Mouse (Mus musculus) CH12.LX (cell line): Measurements from ENCODE around the gene Gm28048. TPM values are rescaled to one million over a fixed set of nuclear protein-coding genes. Genes with fewer than 3 reads are reported as not detected.

Source experiments
- DNase-seq: peaks from one replicate; pipeline ENCODE4 v3.0.0-alpha.2; 2013; ENCODE audit errors: extremely low read depth
- H3K27ac ChIP-seq: 2 replicates; pipeline ENCODE4 v1.5.1; 2012; ENCODE audit warnings: low read depth, mild to moderate bottlenecking, control low read depth, moderate library complexity; ENCODE audit not compliant: insufficient read depth
- H3K27me3 ChIP-seq: replicated peaks from 2 replicates; pipeline ENCODE3; 2012; ENCODE audit warnings: inconsistent platforms
- H3K36me3 ChIP-seq, 2 experiments: replicated peaks in 1 of 2; 2 replicates each; pipeline versions ENCODE3 to v1.6.1; 2012; ENCODE audit warnings: inconsistent platforms in 1 of 2, low read length in 1 of 2, mild to moderate bottlenecking in 1 of 2, mixed read lengths in 1 of 2, moderate library complexity in 1 of 2; ENCODE audit not compliant: control insufficient read depth in 1 of 2, insufficient read depth in 1 of 2
- H3K4me1 ChIP-seq, 2 experiments: 2 replicates each; pipeline ENCODE4 v1.6.1; 2012; ENCODE audit warnings: inconsistent platforms in 1 of 2, moderate library complexity in 1 of 2; ENCODE audit not compliant: insufficient read depth in 2 of 2, control insufficient read depth in 1 of 2
- H3K4me2 ChIP-seq: 2 replicates; pipeline ENCODE4 v1.6.1; 2012; ENCODE audit warnings: low read depth, mild to moderate bottlenecking, control low read depth; ENCODE audit not compliant: poor library complexity, insufficient read depth, severe bottlenecking
- H3K4me3 ChIP-seq, 3 experiments: fragments of 150-350 bp in 1 of 3; sonication (generic) in 1 of 3; replicated peaks in 1 of 3; 2 replicates each; pipeline versions ENCODE3 to v1.5.1; 2011 to 2012; ENCODE audit warnings: low read depth in 2 of 3, low read length in 2 of 3, mild to moderate bottlenecking in 2 of 3, moderate library complexity in 2 of 3, control low read depth in 1 of 3, improper control_type of control experiment in 1 of 3, inconsistent platforms in 1 of 3, mixed read lengths in 1 of 3; ENCODE audit not compliant: poor library complexity in 1 of 3
- H3K79me2 ChIP-seq: replicated peaks from 2 replicates; pipeline ENCODE4 v1.6.1; 2012; ENCODE audit warnings: mild to moderate bottlenecking, moderate library complexity; ENCODE audit not compliant: control insufficient read depth, poor library complexity, insufficient read depth, severe bottlenecking; ENCODE audit errors: extremely low read depth
- H3K9ac ChIP-seq: 2 replicates; pipeline ENCODE4 v1.6.1; 2012; ENCODE audit warnings: low read depth, mild to moderate bottlenecking, control low read depth, moderate library complexity; ENCODE audit not compliant: insufficient read depth
- H3K9me3 ChIP-seq: replicated peaks from 2 replicates; pipeline ENCODE3; 2012; ENCODE audit warnings: low read length, inconsistent platforms, mixed read lengths
- CHD1 ChIP-seq: IDR thresholded peaks from 2 replicates; pipeline ENCODE4 v1.6.1; 2012; ENCODE audit warnings: low read depth, low read length, improper control_type of control experiment, inconsistent platforms
- CTCF ChIP-seq, 2 experiments: IDR thresholded peaks in 1 of 2; conservative IDR thresholded peaks in 1 of 2; 2 replicates each; pipeline ENCODE4 v1.5.1; 2011 to 2012; ENCODE audit warnings: low read depth in 2 of 2, low read length in 2 of 2, improper control_type of control experiment in 1 of 2, inconsistent platforms in 1 of 2, mild to moderate bottlenecking in 1 of 2, moderate library complexity in 1 of 2
- E2F4 ChIP-seq: IDR thresholded peaks from 2 replicates; pipeline ENCODE4 v1.6.1; 2011; ENCODE audit warnings: low read depth, low read length, improper control_type of control experiment; ENCODE audit not compliant: insufficient replicate concordance
- ELF1 ChIP-seq: IDR thresholded peaks from 2 replicates; pipeline ENCODE4 v1.6.1; 2014; ENCODE audit warnings: low read depth, mild to moderate bottlenecking, inconsistent platforms, low read length, improper control_type of control experiment
- MAX ChIP-seq: IDR thresholded peaks from 2 replicates; pipeline ENCODE4 v1.6.1; 2011; ENCODE audit warnings: low read length, improper control_type of control experiment
- MYC ChIP-seq: IDR thresholded peaks from 2 replicates; pipeline ENCODE4 v1.6.1; 2011; ENCODE audit warnings: low read depth, mild to moderate bottlenecking, improper control_type of control experiment, low read length
- PAX5 ChIP-seq: IDR thresholded peaks from 2 replicates; pipeline ENCODE4 v1.6.1; 2012; ENCODE audit warnings: low read length, inconsistent platforms, mixed read lengths
- RAD21 ChIP-seq: IDR thresholded peaks from 2 replicates; pipeline ENCODE4 v1.6.1; 2011; ENCODE audit warnings: low read depth, mild to moderate bottlenecking, low read length, improper control_type of control experiment, moderate library complexity
- RCOR1 ChIP-seq: conservative IDR thresholded peaks from 2 replicates; pipeline ENCODE4 v1.6.1; 2012; ENCODE audit warnings: low read depth, mild to moderate bottlenecking, inconsistent platforms, low read length, improper control_type of control experiment
- SMC3 ChIP-seq: IDR thresholded peaks from 2 replicates; pipeline ENCODE4 v1.6.1; 2011; ENCODE audit warnings: low read depth, low read length, improper control_type of control experiment
- TCF12 ChIP-seq: IDR thresholded peaks from 2 replicates; pipeline ENCODE4 v1.6.1; 2014; ENCODE audit warnings: low read depth, mild to moderate bottlenecking, inconsistent platforms, low read length, improper control_type of control experiment
- UBTF ChIP-seq: IDR thresholded peaks from 2 replicates; pipeline ENCODE4 v1.6.1; 2012; ENCODE audit warnings: low read depth, mild to moderate bottlenecking, inconsistent platforms, low read length, improper control_type of control experiment, moderate library complexity
- ZC3H11A ChIP-seq: IDR thresholded peaks from 2 replicates; pipeline ENCODE4 v1.6.1; 2012; ENCODE audit warnings: low read depth, mild to moderate bottlenecking, inconsistent platforms, low read length, improper control_type of control experiment
- ZMIZ1 ChIP-seq: IDR thresholded peaks from 2 replicates; pipeline ENCODE4 v1.6.1; 2012; ENCODE audit warnings: low read depth, mild to moderate bottlenecking, inconsistent platforms, low read length, improper control_type of control experiment
- ZNF384 ChIP-seq: IDR thresholded peaks from 2 replicates; pipeline ENCODE4 v1.6.1; 2012; ENCODE audit warnings: low read depth, low read length, improper control_type of control experiment, inconsistent platforms
- dilution Hi-C: fragments of 300-500 bp; cut with MboI; formaldehyde crosslinking; loops from 2 replicates; pipeline ENCODE4 v1.14.3; 2020; ENCODE audit warnings: low sequenced_read_pairs; ENCODE audit not compliant: extremely low pct_unique_long_range_greater_than_20kb, extremely low pct_ligation_motif_present
- in situ Hi-C: fragments of 300-500 bp; cut with MboI; formaldehyde crosslinking; loops from 3 replicates; pipeline ENCODE4 v1.14.3; 2019; ENCODE audit warnings: low sequenced_read_pairs, low pct_ligation_motif_present, low pct_unique_long_range_greater_than_20kb, mixed read lengths
- polyA plus RNA-seq: library from polyadenylated mRNA; unstranded; fragments of >175 nt; gene quantifications from 2 replicates; pipeline ENCODE4 v1.2.1, GENCODE M21; 2012; ENCODE audit warnings: low read depth; ENCODE audit not compliant: insufficient read length
- total RNA-seq, 2 experiments: library from RNA; depleted of rRNA; stranded (reverse); fragments of 300-350 nt in 1 of 2; fragments of >200 nt in 1 of 2; gene quantifications; 2 replicates each; pipeline ENCODE4 v1.2.3; 2012 to 2014

Gene Gm28048
- total and polyA plus RNA-seq, 3 experiments: 32.6 to 93.3 (median 59.5) TPM

GRCm38 (mm10) chr11:22956346-22956745, 25.5 kb downstream of the Gm28048 start:
- Histone ChIP-seq H3K36me3 (peaks cover 0 to 30% of the 10 kb centered on the region in 2 experiments), H3K4me3 (no peak overlapping the region), H3K79me2 (peaks cover 2% of the 10 kb centered on the region; the same call in 1 of the 2 replicates), H3K9me3 (no peaks in the 10 kb centered on the region), H3K4me2 (no peak overlapping the region), H3K27me3 (no peaks in the 10 kb centered on the region), H3K4me1 (peaks cover 14 to 50% of the 10 kb centered on the region in 2 experiments; a peak in 3 of 4 replicates), H3K9ac (no peak overlapping the region), H3K27ac (no peak overlapping the region)
- dilution Hi-C loops (no loop called here), in situ Hi-C loops (loop anchor here (5.0 to 10.0 kb wide), 2 partner anchors 324 to 732 kb away; no protein-coding TSS in a partner anchor)
- TF ChIP-seq MYC (no peak), ZMIZ1 (no peak), RAD21 (no peak), UBTF (no peak), ZC3H11A (no peak), MAX (no peak), CHD1 (no peak), PAX5 (no peak), TCF12 (no peak), E2F4 (no peak)
- DNase-seq: no peak

- H3K9ac ChIP-seq: no peak overlapping the region
- H3K27ac ChIP-seq: peak overlapping the region; percentile 15; the same call in 1 of the 2 replicates
- H3K4me3 ChIP-seq: no peak overlapping the region
- no peaks in the 10 kb centered on the region for H3K9me3 ChIP-seq
- in situ Hi-C loops (loop anchor here (5.0 to 10.0 kb wide), 2 partner anchors 260 to 728 kb away; no protein-coding TSS in a partner anchor), dilution Hi-C loops (no loop called here)
- no peak overlapping the region for H3K4me2 ChIP-seq
- peaks cover 18 to 63% of the 10 kb centered on the region in 2 experiments for H3K4me1 ChIP-seq
- peaks cover 0 to 32% of the 10 kb centered on the region in 2 experiments for H3K36me3 ChIP-seq
- H3K27me3 ChIP-seq: no peaks in the 10 kb centered on the region
- H3K79me2 ChIP-seq: 0 out of 2 replicates have a peak, but pooled peaks cover 2% of the 10 kb centered on the region
- TF ChIP-seq RCOR1: no peak
- peak; percentile 77 for TF ChIP-seq ZNF384
- TF ChIP-seq ZC3H11A: no peak
- DNase-seq: no peak
Observed at GRCm38 (mm10) chr11:22952668-22953067, 29.2 kb downstream of the Gm28048 start.

- no peak overlapping the region for H3K9ac ChIP-seq
- TF ChIP-seq SMC3 (peak; percentile 50), RAD21 (peak; percentile 21), CTCF (conservative IDR thresholded peaks at IDR 0.05 in 1 of 2, IDR thresholded peaks at IDR 0.05 in 1 of 2; ENCODE audit: low read depth in 2 of 2, low read length in 2 of 2) (peak in 1 of 2 experiments; percentile 58; a peak in 3 of 4 replicates), ELF1 (no peak)
- H3K27me3 ChIP-seq: no peaks in the 10 kb centered on the region
- dilution Hi-C loops: no loop called here
- H3K9me3 ChIP-seq: no peaks in the 10 kb centered on the region
- no peak for DNase-seq
- no peak overlapping the region for H3K4me2 ChIP-seq
- no peak overlapping the region for H3K27ac ChIP-seq
- H3K4me1 ChIP-seq: peaks cover 13 to 55% of the 10 kb centered on the region in 2 experiments
- 0 out of 2 replicates have a peak, but pooled peaks cover under 1% of the 10 kb centered on the region for H3K79me2 ChIP-seq
- H3K36me3 ChIP-seq: peaks cover 0 to 10% of the 10 kb centered on the region in 2 experiments
- H3K4me3 ChIP-seq: no peak overlapping the region
- in situ Hi-C loops: loop anchor here (5.0 to 10.0 kb wide), 2 partner anchors 258 to 725 kb away; no protein-coding TSS in a partner anchor
Observed at GRCm38 (mm10) chr11:22950131-22950530, 31.8 kb downstream of the Gm28048 start.
